In the genomic region with DNA sequence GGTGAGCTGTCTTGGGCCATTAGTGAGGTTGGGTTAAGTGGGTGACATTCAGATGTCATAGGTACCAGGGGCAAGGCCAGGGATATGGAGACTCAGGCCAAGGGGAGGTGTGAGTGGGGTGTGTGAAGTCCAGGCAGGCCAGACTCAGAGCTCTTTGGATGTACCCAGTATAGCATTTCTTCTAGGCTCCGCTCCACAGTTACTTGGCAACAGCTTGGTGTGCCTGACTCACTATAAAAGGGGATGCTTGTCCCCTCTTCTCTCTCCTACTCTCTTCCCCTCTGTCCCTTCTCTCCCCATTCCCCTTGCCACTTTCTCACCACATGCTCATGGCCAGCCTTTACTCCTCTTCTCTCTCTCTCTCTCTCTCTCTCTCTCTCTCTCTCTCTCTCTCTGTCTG, we compare ENCODE assay signal across 19 mouse cellular contexts. TPM values are rescaled to one million over a fixed set of nuclear protein-coding genes. Genes with fewer than 3 reads are reported as not detected.
DNase-seq lines count a peak whose midpoint lies in the region; ATAC-seq and TF ChIP-seq lines count a peak whose summit lies in the region.
"Had no signal": no experiment of that assay in that cellular context is flagged by ENCODE, and none has a peak within 500 bp of the region (broad histone marks: within the 10 kb centered on the region; RNA-seq: fewer than 3 reads in every experiment).

No protein-coding gene starts in this region.

- H3K4me2 ChIP-seq in hindbrain, embryonic 11.5 days (replicated peaks; ENCODE audit: low read depth, low read length) = no peak overlapping the region
- no peak overlapping the region for H3K4me2 ChIP-seq in neural tube, embryonic 14.5 days (ENCODE audit: low read depth, low read length)
- H3K4me2 ChIP-seq: embryonic facial prominence, embryonic 13.5 days; forebrain, embryonic 12.5 days; heart, embryonic 11.5 days; heart, embryonic 15.5 days had no signal

- no peaks in the 10 kb centered on the region for H3K36me3 ChIP-seq in hindbrain, embryonic 10.5 days
- no peaks in the 10 kb centered on the region for H3K36me3 ChIP-seq in hindbrain, embryonic 11.5 days (ENCODE audit: control insufficient read depth, insufficient read depth, low read length)
- no peaks in the 10 kb centered on the region for H3K36me3 ChIP-seq in neural tube, embryonic 14.5 days (ENCODE audit: control insufficient read depth, insufficient read depth, low read length)
- H3K36me3 ChIP-seq: embryonic facial prominence, embryonic 13.5 days; forebrain, embryonic 12.5 days; heart, embryonic 15.5 days had no signal

- H3K9ac ChIP-seq in hindbrain, embryonic 11.5 days (ENCODE audit: low read depth, low read length) = no peak overlapping the region
- H3K9ac ChIP-seq in neural tube, embryonic 14.5 days (replicated peaks; ENCODE audit: low read depth, low read length) = no peak overlapping the region
- H3K9ac ChIP-seq: embryonic facial prominence, embryonic 13.5 days; forebrain, embryonic 12.5 days; heart, embryonic 15.5 days had no signal

- intact Hi-C loops in left cerebral cortex, adult 2 months (cut with DNase I) = loop anchor here (2.0 kb wide), 1 partner anchor 105 kb away; no protein-coding TSS in a partner anchor

- WGBS in hindbrain, embryonic 10.5 days = 100% methylated on average over 1 of the region's 1 CpGs
- WGBS in hindbrain, embryonic 11.5 days = 90% methylated on average over 1 of the region's 1 CpGs
- WGBS in neural tube, embryonic 14.5 days = 100% methylated on average over 1 of the region's 1 CpGs

- peaks cover 54% of the 10 kb centered on the region for H3K4me1 ChIP-seq in hindbrain, embryonic 10.5 days (replicated peaks)
- H3K4me1 ChIP-seq in hindbrain, embryonic 11.5 days (replicated peaks; ENCODE audit: control insufficient read depth, insufficient read depth, low read length) = peaks cover 15% of the 10 kb centered on the region
- peaks cover 56% of the 10 kb centered on the region for H3K4me1 ChIP-seq in neural tube, embryonic 14.5 days (ENCODE audit: control insufficient read depth, insufficient read depth, low read length)
- H3K4me1 ChIP-seq: heart, embryonic 15.5 days had no signal

- no peak for DNase-seq in hindbrain, embryonic 10.5 days (ENCODE audit: low spot score)
- no peak for DNase-seq in hindbrain, embryonic 11.5 days (ENCODE audit: low spot score)
- no peak for DNase-seq in left cerebral cortex, adult 2 months (ENCODE audit: extremely low spot score in 1 of 2, low spot score in 2 of 2)
- DNase-seq in left cerebral cortex, adult 11 months (ENCODE audit: low spot score) = no peak
- DNase-seq in layer of hippocampus, adult 11-12 months (ENCODE audit: low spot score) = no peak
- DNase-seq: adrenal gland, postnatal 14 days; cerebellum, adult 9-11 months; cerebellum, postnatal 36 days; gastrocnemius, postnatal 10 days; heart, adult 18-20 months; heart, postnatal 14 days had no signal

- 0 out of 2 replicates have a peak overlapping the region, but pooled peaks have one; percentile 71 for H3K27ac ChIP-seq in hindbrain, embryonic 10.5 days
- no peak overlapping the region for H3K27ac ChIP-seq in hindbrain, embryonic 11.5 days (ENCODE audit: low read depth, low read length)
- peak overlapping the region; percentile 40; the same call in 1 of the 2 replicates for H3K27ac ChIP-seq in left cerebral cortex, adult 2 months
- H3K27ac ChIP-seq in neural tube, embryonic 14.5 days (ENCODE audit: low read depth, low read length) = peak overlapping the region; percentile 99
- H3K27ac ChIP-seq: embryonic facial prominence, embryonic 13.5 days; heart, embryonic 15.5 days had no signal

- no peak overlapping the region for H3K4me3 ChIP-seq in hindbrain, embryonic 10.5 days
- H3K4me3 ChIP-seq in hindbrain, embryonic 11.5 days (ENCODE audit: low read depth, low read length) = no peak overlapping the region
- peak overlapping the region; percentile 15; the same call in 1 of the 2 replicates for H3K4me3 ChIP-seq in left cerebral cortex, adult 2 months
- no peak overlapping the region for H3K4me3 ChIP-seq in neural tube, embryonic 14.5 days (ENCODE audit: low read depth, low read length)
- H3K4me3 ChIP-seq: embryonic facial prominence, embryonic 13.5 days; forebrain, embryonic 12.5 days; heart, embryonic 15.5 days had no signal

- no peak for ATAC-seq in hindbrain, embryonic 11.5 days (ENCODE audit: low FRiP score)
- no peak for ATAC-seq in neural tube, embryonic 14.5 days (ENCODE audit: low read depth)
- no peak for ATAC-seq in megakaryocyte-erythroid progenitor cell, adult 5-6 weeks (replicated peaks; ENCODE audit: low FRiP score, low TSS enrichment, poor library complexity, severe bottlenecking)
- ATAC-seq: activated CD4-positive, CD25-positive, alpha-beta regulatory T cell, adult 4 months; Patski had no signal

- H3K9me3 ChIP-seq in hindbrain, embryonic 10.5 days = no peaks in the 10 kb centered on the region
- H3K9me3 ChIP-seq in hindbrain, embryonic 11.5 days (ENCODE audit: control insufficient read depth, low read length) = no peaks in the 10 kb centered on the region
- no peaks in the 10 kb centered on the region for H3K9me3 ChIP-seq in neural tube, embryonic 14.5 days (ENCODE audit: control insufficient read depth, low read length)
- H3K9me3 ChIP-seq: embryonic facial prominence, embryonic 13.5 days; forebrain, embryonic 12.5 days; heart, embryonic 15.5 days had no signal

- H3K27me3 ChIP-seq in hindbrain, embryonic 10.5 days (ENCODE audit: insufficient read depth, poor library complexity, severe bottlenecking) = peaks cover 63% of the 10 kb centered on the region
- H3K27me3 ChIP-seq in hindbrain, embryonic 11.5 days (ENCODE audit: control insufficient read depth, insufficient read depth, low read length) = no peaks in the 10 kb centered on the region
- no peaks in the 10 kb centered on the region for H3K27me3 ChIP-seq in neural tube, embryonic 14.5 days (ENCODE audit: control insufficient read depth, insufficient read depth, low read length)

- no peak for TF ChIP-seq CTCF in left cerebral cortex, adult 2 months (IDR thresholded peaks at IDR 0.05)

RNA-seq across cellular contexts. Expression of a gene that starts 27.5 kb away (rescaled TPM):
- polyA plus RNA-seq in hindbrain, embryonic 10.5 days (2016; fragmentation: Nextera tagmentation; extraction: Ambion mirVana) = 16.5 and 18.0 TPM in 2 replicates
- 11.5 and 15.4 TPM in 2 replicates for polyA plus RNA-seq in hindbrain, embryonic 11.5 days (2014; fragmentation: Nextera tagmentation; extraction: Ambion mirVana)
- 10 to 100 TPM; 22.8 to 23.3 TPM for total RNA-seq in left cerebral cortex, adult 2 months (2021)
- 16.2 and 16.3 TPM in 2 replicates for polyA plus RNA-seq in neural tube, embryonic 14.5 days (2014; fragmentation: Nextera tagmentation; extraction: Ambion mirVana)
- 9.8 and 14.7 TPM in 2 replicates for total RNA-seq in megakaryocyte-erythroid progenitor cell, adult 5-6 weeks (2014; fragmentation: Nextera tagmentation)
- 5.8 and 9.5 TPM in 2 replicates for total RNA-seq in megakaryocyte-erythroid progenitor cell, adult 5-6 weeks (2017)

RNA-seq across cellular contexts. Expression of a gene that starts 48.9 kb away (rescaled TPM):
- polyA plus RNA-seq in hindbrain, embryonic 10.5 days (2016; fragmentation: Nextera tagmentation; extraction: Ambion mirVana) = 2.2 and 5.4 TPM in 2 replicates
- 7.3 and 8.9 TPM in 2 replicates for polyA plus RNA-seq in hindbrain, embryonic 11.5 days (2014; fragmentation: Nextera tagmentation; extraction: Ambion mirVana)
- 10 to 100 TPM; 32.8 to 48.8 TPM for total RNA-seq in left cerebral cortex, adult 2 months (2021)
- 23.5 and 23.9 TPM in 2 replicates for polyA plus RNA-seq in neural tube, embryonic 14.5 days (2014; fragmentation: Nextera tagmentation; extraction: Ambion mirVana)
- 78.3 and 79.6 TPM in 2 replicates for total RNA-seq in megakaryocyte-erythroid progenitor cell, adult 5-6 weeks (2014; fragmentation: Nextera tagmentation)
- total RNA-seq in megakaryocyte-erythroid progenitor cell, adult 5-6 weeks (2017) = 7.8 and 15.4 TPM in 2 replicates
